Mouse (Mus musculus) liver, embryonic 13.5 days (tissue): ENCODE measurements at regions not wholly inside any gene's neighbourhood (a gene's known extent, or its start where the extent isn't known, plus 50 kb on each side); places are given as distances from the start of the nearest gene placed in this dataset.

Source experiments
- ATAC-seq: fragments of 200-750 bp; cut with Nextera tagmentation; 2 replicates; pipeline ENCODE4 v1.8.0; 2017; ENCODE audit warnings: low read depth, mild to moderate bottlenecking, moderate number of reproducible peaks, moderate library complexity
- DNase-seq: peaks from one replicate; pipeline ENCODE4 v3.0.0; 2022
- H3K27ac ChIP-seq: fragments of 300-500 bp; sonication (generic); 2 replicates; pipeline ENCODE4 v1.5.1; 2015; ENCODE audit warnings: moderate library complexity, mild to moderate bottlenecking, inconsistent platforms
- H3K27me3 ChIP-seq: fragments of 300-500 bp; sonication (generic); 2 replicates; pipeline ENCODE4 v1.6.1; 2015; ENCODE audit warnings: mild to moderate bottlenecking, inconsistent platforms
- H3K36me3 ChIP-seq: fragments of 300-500 bp; sonication (generic); 2 replicates; pipeline ENCODE4 v1.6.1; 2015; ENCODE audit warnings: mild to moderate bottlenecking, inconsistent platforms
- H3K4me1 ChIP-seq: fragments of 300-500 bp; sonication (generic); replicated peaks from 2 replicates; pipeline ENCODE4 v1.6.1; 2015; ENCODE audit warnings: inconsistent platforms
- H3K4me2 ChIP-seq: fragments of 300-500 bp; sonication (generic); 2 replicates; pipeline ENCODE4 v1.6.1; 2015; ENCODE audit warnings: inconsistent platforms, mild to moderate bottlenecking, moderate library complexity
- H3K4me3 ChIP-seq: fragments of 300-500 bp; sonication (generic); replicated peaks from 2 replicates; pipeline ENCODE4 v1.5.1; 2015; ENCODE audit warnings: mild to moderate bottlenecking, inconsistent platforms
- H3K9ac ChIP-seq: fragments of 300-500 bp; sonication (generic); 2 replicates; pipeline ENCODE4 v1.6.1; 2015; ENCODE audit warnings: mild to moderate bottlenecking, inconsistent platforms
- H3K9me3 ChIP-seq: fragments of 300-500 bp; sonication (generic); replicated peaks from 2 replicates; pipeline ENCODE4 v1.6.1; 2016; ENCODE audit warnings: inconsistent platforms
- WGBS: fragments of 180-500 bp; shearing (Covaris S2); methylation state at CpG from one replicate; pipeline ENCODE4 v1.1.7; 2015; ENCODE audit not compliant: insufficient replicate concordance; 5-methylcytosine and 5-hydroxymethylcytosine counted together

DNA sequence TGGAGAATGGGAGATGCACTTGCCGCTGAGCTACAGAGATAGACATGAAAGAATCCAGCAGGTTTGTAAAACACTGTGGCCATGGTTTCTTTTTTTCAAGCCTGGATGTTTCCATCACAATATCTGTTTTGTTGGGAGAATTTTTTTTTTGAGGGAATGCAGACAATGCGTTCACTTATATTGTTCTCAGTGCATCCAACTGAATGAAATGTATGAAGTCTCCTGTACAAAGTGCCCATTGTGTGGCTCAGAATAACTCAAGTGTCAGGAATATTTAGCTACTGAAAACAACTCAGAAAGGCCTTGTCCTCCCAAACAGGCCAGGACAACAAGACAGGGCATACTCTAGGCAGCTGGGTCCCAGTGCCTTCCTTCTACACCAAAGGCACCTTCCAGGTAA is 120.3 kb upstream of the Ado start:
- H3K27me3 ChIP-seq = no peaks in the 10 kb centered on the region
- no peaks in the 10 kb centered on the region for H3K4me1 ChIP-seq
- ATAC-seq = no peak
- no peak overlapping the region for H3K4me3 ChIP-seq
- H3K9ac ChIP-seq = no peak overlapping the region
- no peak overlapping the region for H3K4me2 ChIP-seq
- no peak for DNase-seq
- H3K27ac ChIP-seq = no peak overlapping the region
- 84% methylated on average over 2 of the region's 2 CpGs for WGBS
- no peaks in the 10 kb centered on the region for H3K36me3 ChIP-seq
- H3K9me3 ChIP-seq = 0 out of 2 replicates have a peak, but pooled peaks cover 4% of the 10 kb centered on the region

DNA sequence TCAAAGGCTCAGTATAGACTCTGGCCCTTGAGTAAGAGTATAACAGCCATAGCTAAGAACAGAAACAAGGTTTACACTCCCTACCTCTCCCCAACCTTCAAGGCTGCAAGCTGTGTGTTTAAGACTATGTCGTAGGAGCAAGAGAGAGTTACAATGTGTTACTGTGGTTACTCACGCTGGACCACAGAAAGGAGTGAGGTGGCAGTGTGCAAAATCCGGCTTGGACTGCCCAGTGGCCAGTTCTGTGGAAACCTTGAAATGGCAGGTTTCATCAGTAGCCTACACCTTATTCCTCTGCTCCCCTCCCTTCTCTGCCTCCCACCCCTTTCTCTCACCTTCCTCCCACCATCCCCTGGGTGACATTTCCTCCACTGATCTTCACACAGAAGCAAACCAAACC is 114.3 kb upstream of the Ado start:
- no peak overlapping the region for H3K4me2 ChIP-seq
- DNase-seq = no peak
- no peak for ATAC-seq
- H3K9ac ChIP-seq = no peak overlapping the region
- no peak overlapping the region for H3K27ac ChIP-seq
- no peaks in the 10 kb centered on the region for H3K4me1 ChIP-seq
- no peaks in the 10 kb centered on the region for H3K9me3 ChIP-seq
- 44% methylated on average over 3 of the region's 3 CpGs for WGBS
- H3K27me3 ChIP-seq = no peaks in the 10 kb centered on the region
- no peak overlapping the region for H3K4me3 ChIP-seq
- no peaks in the 10 kb centered on the region for H3K36me3 ChIP-seq

DNA sequence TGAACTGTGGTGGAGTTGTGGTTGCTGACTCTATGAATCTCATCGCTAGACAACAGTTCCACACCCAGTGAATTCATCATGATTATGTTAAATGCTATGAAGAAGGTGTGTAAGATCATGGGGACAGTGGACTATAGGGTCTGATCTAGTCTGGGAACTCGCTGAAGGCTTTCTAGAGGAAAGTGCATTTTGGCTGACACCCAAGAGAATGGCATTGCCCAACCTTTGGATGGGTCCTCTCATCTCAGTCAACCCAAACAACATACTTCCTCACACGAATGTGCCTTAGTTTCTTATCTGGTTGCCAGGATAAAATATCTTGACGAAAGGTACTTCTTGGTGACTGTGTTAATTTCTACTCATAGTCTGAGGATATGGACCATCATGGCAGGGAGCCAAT is 112.9 kb upstream of the Ado start:
- 52% methylated on average over 4 of the region's 4 CpGs for WGBS
- no peak for ATAC-seq
- H3K4me2 ChIP-seq = no peak overlapping the region

DNA sequence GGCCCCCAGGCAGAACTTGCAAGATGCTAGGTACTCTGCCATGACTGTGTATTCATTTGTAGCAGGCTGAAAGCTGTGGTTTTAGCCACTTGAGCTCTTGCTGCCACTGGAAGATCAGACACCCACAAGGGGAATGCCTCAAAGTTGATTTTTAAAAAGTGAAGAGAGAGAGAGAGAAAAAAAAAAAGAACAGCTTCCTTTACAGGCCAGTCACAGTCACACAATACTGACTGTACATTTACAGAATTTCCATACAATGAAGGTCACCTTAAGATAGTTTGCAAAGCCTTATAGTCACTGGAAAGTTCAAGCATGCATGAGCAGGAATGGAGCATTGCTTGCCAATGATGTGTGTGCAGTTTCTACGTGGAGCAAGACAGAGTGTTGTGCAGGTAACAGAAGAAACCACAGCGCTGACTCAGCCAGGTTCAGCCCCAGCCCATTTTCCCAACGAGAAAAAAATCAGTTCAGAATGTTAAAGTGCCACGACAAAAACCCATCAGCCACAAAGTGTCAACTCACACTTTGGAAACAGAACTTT is 109.3 kb upstream of the Ado start:
- WGBS = 49% methylated on average over 4 of the region's 4 CpGs
- ATAC-seq = no peak
- H3K27me3 ChIP-seq = no peaks in the 10 kb centered on the region
- no peaks in the 10 kb centered on the region for H3K36me3 ChIP-seq
- H3K4me3 ChIP-seq = no peak overlapping the region
- H3K9ac ChIP-seq = no peak overlapping the region
- no peak overlapping the region for H3K4me2 ChIP-seq
- H3K9me3 ChIP-seq = no peaks in the 10 kb centered on the region
- no peaks in the 10 kb centered on the region for H3K4me1 ChIP-seq
- DNase-seq = no peak
- H3K27ac ChIP-seq = no peak overlapping the region

More for the DNA sequence above, 112.9 kb upstream of the Ado start:
- no peak for DNase-seq
- H3K4me3 ChIP-seq = no peak overlapping the region
- H3K9me3 ChIP-seq = no peaks in the 10 kb centered on the region
- H3K4me1 ChIP-seq = no peaks in the 10 kb centered on the region
- no peak overlapping the region for H3K27ac ChIP-seq
- H3K36me3 ChIP-seq = no peaks in the 10 kb centered on the region
- no peak overlapping the region for H3K9ac ChIP-seq
- no peaks in the 10 kb centered on the region for H3K27me3 ChIP-seq

DNA sequence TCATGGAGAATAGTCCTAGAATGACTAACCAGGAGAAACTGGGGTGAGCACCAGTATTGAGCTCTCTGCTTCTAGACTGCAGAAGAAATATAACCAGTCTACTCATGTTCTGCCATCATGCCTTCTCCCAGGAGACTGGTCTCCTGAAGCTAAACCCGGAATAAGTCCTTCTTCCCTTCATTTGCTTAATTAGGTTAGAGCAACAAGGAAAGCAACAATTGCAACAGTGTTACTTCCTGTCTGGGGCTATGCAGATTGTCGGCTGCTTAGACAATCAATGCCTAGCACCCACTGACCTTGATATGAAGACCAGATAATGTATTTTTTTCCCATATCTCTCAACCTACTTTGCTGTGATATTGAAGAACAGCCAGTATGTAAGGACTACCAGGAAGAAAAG is 108.5 kb upstream of the Ado start:
- Histone ChIP-seq H3K9me3 (no peaks in the 10 kb centered on the region), H3K27me3 (no peaks in the 10 kb centered on the region), H3K4me2 (no peak overlapping the region), H3K9ac (no peak overlapping the region), H3K4me3 (no peak overlapping the region), H3K4me1 (no peaks in the 10 kb centered on the region), H3K36me3 (no peaks in the 10 kb centered on the region), H3K27ac (no peak overlapping the region)
- WGBS = 33% methylated on average over 2 of the region's 2 CpGs
- ATAC-seq (no peak), DNase-seq (no peak)

DNA sequence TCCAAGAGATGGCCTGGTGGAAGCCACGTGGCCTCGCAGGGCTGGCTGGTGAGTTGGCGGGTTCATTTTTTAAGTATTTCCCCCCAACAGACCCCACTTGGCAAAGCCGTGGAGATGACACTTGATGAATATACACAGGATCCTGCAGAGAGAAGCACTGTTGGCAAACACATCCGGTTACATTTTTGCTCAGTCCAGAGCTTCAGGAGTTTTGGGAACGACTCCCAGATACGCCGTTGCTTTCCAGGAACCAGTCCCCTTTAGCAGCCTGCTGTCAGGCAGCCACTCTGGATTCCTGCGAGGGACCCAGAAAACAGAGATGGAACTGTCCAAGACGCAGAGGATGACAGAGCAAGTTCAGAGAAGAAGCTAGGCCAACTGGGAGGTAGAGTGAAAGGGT is 105.8 kb upstream of the Ado start:
- Histone ChIP-seq H3K4me3 (no peak overlapping the region), H3K9ac (no peak overlapping the region), H3K9me3 (no peaks in the 10 kb centered on the region), H3K4me1 (no peaks in the 10 kb centered on the region), H3K4me2 (no peak overlapping the region), H3K27me3 (no peaks in the 10 kb centered on the region), H3K36me3 (no peaks in the 10 kb centered on the region), H3K27ac (no peak overlapping the region)
- 74% methylated on average over 10 of the region's 10 CpGs for WGBS
- ATAC-seq (no peak), DNase-seq (no peak)

DNA sequence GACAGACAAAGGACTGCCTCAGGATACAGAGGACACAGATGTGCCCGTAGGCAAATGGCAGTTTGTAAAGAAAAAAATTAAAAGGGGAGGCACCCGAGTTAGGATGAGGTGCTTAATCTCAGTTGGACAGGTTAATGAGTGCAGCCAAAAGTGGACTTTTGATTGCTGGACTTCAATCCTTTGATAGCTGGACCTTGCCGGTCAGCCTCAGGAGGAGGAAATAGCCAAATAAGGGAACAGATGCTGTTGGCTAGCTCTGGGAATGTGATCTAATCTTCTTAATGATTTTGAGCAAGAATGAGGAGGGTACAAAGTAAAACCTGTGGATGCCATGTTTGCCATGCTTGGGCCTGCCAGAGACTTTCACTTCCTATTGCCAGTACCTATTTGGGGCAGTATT is 103.5 kb upstream of the Ado start:
- 63% methylated on average over 3 of the region's 3 CpGs for WGBS
- Histone ChIP-seq H3K27ac (no peak overlapping the region), H3K4me2 (no peak overlapping the region), H3K9ac (no peak overlapping the region), H3K27me3 (no peaks in the 10 kb centered on the region), H3K4me1 (peaks cover 8% of the 10 kb centered on the region), H3K36me3 (no peaks in the 10 kb centered on the region), H3K4me3 (no peak overlapping the region), H3K9me3 (no peaks in the 10 kb centered on the region)
- DNase-seq (no peak), ATAC-seq (no peak)

DNA sequence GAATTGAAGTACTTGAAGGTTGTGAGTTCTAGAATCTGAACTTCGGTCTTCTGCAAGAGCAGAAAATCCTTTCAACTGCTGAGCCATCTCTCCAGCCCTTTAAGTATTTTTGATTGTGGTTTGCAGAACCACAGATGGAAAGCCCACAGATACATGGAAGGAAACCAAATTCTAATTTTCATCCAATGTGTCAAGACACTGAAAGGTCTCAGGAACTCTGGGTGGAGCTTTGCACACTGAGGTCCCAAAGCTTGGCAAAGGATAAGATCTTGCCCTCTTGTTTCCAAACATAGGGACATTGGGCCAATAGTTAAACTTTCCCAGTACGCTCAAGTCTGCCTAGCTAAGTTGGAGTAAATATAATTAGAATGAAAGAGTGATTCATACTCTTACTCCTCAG is 102.6 kb upstream of the Ado start:
- Histone ChIP-seq H3K4me1 (peaks cover 12% of the 10 kb centered on the region), H3K4me2 (no peak overlapping the region), H3K9ac (no peak overlapping the region), H3K27ac (no peak overlapping the region), H3K27me3 (no peaks in the 10 kb centered on the region), H3K4me3 (no peak overlapping the region), H3K36me3 (no peaks in the 10 kb centered on the region), H3K9me3 (no peaks in the 10 kb centered on the region)
- DNase-seq = no peak
- no peak for ATAC-seq
- 69% methylated on average over 2 of the region's 2 CpGs for WGBS

DNA sequence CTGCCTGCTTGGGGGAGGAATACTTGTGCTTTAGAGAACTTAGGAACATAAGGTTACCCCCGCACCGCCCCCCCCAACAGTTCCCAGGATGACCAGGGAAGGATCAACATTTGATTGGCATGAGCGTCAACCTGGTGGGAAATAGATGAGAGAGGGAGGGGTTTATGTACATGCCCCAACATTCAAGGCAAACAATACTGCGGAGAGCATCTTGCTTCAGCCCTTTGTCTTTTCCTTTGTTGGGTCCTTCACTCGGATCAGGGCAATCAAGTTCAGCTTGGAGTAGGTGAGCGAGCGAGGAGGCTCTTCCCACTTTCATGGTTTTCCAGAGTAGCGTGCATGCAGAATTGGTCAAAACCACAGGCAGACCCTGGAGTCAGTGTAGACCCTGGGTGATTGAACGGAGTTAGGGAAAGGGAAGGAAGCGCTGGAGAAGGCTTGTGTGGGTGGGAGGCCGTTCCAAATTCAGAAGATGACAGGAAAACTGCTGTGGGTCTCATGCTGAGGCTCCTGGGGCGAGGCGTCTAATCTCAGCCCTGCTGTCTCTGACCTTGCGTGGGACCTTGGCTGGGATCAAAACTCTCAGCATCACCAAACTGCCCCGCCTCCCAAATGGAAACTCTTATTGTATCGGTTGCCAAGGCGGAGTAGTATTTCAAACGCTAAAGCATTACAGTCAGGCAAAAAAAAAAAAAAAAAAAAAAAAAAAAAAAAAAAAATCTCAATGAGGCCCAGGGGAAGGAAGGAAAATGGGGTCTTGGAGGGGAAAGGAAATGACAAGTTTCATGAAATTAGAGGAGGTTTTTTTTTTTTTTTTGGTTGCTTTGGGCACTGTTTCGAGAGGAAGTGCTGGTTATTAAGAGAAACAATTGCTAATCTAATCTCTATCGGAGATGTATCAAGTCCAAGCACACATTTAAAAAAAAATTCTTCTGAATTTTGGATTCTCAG is 99.3 kb upstream of the Ado start:
- H3K4me1 ChIP-seq = peaks cover 18% of the 10 kb centered on the region
- H3K9ac ChIP-seq = no peak overlapping the region
- 14% methylated on average over 20 of the region's 20 CpGs for WGBS
- no peaks in the 10 kb centered on the region for H3K9me3 ChIP-seq
- no peak overlapping the region for H3K27ac ChIP-seq
- DNase-seq (no peak), ATAC-seq (no peak)
- H3K4me2 ChIP-seq = peak overlapping the region; percentile 59
- peak overlapping the region; percentile 36 for H3K4me3 ChIP-seq
- H3K36me3 ChIP-seq = no peaks in the 10 kb centered on the region
- no peaks in the 10 kb centered on the region for H3K27me3 ChIP-seq

DNA sequence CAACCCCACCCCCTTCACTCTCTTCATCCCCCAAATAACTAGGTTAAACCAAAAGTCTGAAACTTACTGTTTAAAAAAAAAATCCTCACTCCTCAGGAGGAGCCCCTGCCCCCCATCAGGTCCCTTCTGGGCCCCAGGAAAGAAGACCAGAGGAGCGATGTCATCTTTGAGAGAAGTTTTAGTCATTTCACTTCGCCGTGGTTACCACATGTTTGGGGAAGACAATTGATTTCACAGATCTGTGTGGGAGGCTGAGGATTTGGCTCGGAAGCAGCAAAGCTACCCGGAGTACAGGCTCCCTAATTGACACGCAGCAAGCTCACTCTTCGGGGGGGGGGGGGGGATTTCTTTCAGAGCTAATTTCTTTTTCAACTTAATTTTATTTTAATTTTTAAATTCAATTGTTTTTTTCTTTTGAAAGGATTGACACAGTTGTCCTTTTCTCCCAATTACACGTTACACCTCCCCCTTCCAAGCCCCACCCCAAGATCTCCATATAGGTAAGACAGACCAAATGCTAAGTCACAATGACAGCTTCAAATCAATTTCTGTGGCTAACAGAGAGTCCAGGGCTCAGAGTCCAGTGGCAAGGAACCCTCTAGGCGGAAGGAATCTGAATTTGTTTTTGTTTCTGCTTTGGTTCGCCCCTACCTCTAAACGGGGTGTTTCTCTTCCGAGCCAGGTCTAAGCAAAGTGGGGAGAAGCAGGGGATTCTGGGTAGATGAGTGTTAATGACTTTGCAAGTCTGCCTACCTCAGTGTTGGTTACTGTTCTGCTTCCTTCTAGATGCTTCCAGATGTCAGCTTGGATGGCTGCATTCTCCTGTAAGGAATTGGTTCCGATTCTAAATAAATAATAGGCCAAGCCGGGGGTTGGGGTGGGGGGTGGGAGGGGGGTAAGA is 98.2 kb upstream of the Ado start:
- Histone ChIP-seq H3K4me1 (peaks cover 18% of the 10 kb centered on the region), H3K9me3 (no peaks in the 10 kb centered on the region), H3K4me3 (peak overlapping the region; percentile 36), H3K9ac (no peak overlapping the region), H3K36me3 (no peaks in the 10 kb centered on the region), H3K27ac (no peak overlapping the region), H3K27me3 (no peaks in the 10 kb centered on the region), H3K4me2 (peak overlapping the region; percentile 59)
- 15% methylated on average over 14 of the region's 14 CpGs for WGBS
- ATAC-seq = no peak
- DNase-seq = peak; percentile 23

DNA sequence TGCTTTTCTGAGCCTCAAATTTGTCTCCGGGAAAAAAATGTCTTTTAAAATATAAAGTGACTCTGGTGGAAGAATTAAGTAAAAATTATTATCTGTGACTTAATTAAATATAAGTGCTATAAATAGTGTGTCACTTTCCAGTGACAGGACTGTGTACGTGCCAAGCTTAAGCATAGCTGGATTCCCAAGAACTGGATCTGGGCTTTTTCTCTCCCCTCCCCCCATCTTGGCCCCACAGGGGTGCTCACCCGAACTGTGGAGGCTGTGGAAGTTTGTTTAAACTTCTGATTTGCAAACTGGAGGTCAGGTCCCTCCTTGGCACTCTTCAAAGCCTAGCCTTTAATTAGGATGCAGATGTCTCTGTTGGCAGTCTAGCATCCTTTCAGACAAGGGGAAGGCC is 97.1 kb upstream of the Ado start:
- WGBS = 56% methylated on average over 3 of the region's 3 CpGs
- peaks cover 18% of the 10 kb centered on the region for H3K4me1 ChIP-seq
- H3K27ac ChIP-seq = no peak overlapping the region
- H3K36me3 ChIP-seq = no peaks in the 10 kb centered on the region
- H3K27me3 ChIP-seq = no peaks in the 10 kb centered on the region
- no peak overlapping the region for H3K9ac ChIP-seq
- no peak overlapping the region for H3K4me3 ChIP-seq
- ATAC-seq = no peak
- DNase-seq = no peak
- no peaks in the 10 kb centered on the region for H3K9me3 ChIP-seq
- no peak overlapping the region for H3K4me2 ChIP-seq
